Mouse (Mus musculus): ENCODE data around the gene Gm3043. TPM values are rescaled to one million over a fixed set of nuclear protein-coding genes. Genes with fewer than 3 reads are reported as not detected.
"Not testable (repeated sequence)": the region's sequence is repeated elsewhere in the genome, so short reads cannot be mapped to it uniquely, and the experiment has no call there.

Gene Gm3043
- not detected in 2 replicates for polyA plus RNA-seq (2015; fragmentation: Nextera tagmentation; extraction: Ambion mirVana)

DNA sequence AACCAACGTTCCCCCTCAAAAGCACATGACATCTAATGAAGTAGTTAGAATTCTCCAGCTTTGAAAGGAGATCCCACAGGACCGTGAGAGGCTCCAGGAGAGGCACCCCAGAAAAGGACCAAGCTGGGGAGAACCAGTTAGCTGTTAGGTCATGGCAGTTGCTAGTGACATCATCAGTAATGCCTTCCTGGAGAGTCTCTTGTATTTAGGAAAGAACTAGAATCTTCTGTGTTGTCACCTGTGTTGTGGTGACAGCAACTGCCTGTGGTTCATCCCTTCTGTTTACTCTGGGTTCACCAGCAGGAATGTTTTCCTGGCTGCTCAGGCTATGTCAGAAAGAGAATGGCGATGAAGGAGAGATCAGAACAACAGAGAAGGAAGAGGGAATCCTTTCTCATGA lies at the start of gene Gm3043:
Gene Gm3043 (plus strand): TSS at position 301 of the 400 bp plus-strand sequence.
- not testable (repeated sequence) for H3K4me3 ChIP-seq (replicated peaks); ATAC-seq (ENCODE audit: insufficient number of reproducible peaks, low FRiP score, low TSS enrichment, low read depth); H3K9me3 ChIP-seq (replicated peaks); H3K27ac ChIP-seq (replicated peaks); H3K27me3 ChIP-seq; H3K4me1 ChIP-seq; H3K4me2 ChIP-seq (replicated peaks); H3K9ac ChIP-seq; H3K36me3 ChIP-seq
- no CpG with 5 or more reads among the region's 3 CpGs for WGBS

DNA sequence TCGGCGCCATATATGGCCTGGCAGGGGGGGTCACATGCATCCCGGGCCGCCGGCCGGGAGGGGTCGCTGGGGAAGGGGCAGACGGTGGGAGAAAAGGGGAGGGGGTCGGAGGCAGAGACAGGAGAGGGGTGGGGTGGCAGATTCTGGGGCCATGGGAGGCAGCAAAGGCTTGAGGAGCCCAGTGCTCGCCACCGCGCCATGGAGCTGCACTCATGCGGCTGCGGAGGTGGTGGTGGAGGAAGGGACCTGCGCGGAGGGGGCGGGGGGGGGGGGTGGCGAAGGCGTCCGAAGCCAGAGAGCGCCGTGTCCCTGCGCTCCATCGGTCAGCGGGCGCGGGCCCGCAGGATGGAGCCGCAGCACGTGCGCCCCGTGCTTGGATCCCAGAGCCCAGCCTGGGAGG lies 36.9 kb upstream of the Gm3043 start, which contains the start of gene Gm3020:
Gene Gm3020 (plus strand): TSS at position 301 of the 400 bp plus-strand sequence.
- ATAC-seq (ENCODE audit: insufficient number of reproducible peaks, low FRiP score, low TSS enrichment, low read depth); H3K4me3 ChIP-seq (replicated peaks): not testable (repeated sequence)

More for the DNA sequence above, 36.9 kb upstream of the Gm3043 start, which contains the start of gene Gm3020:
- not testable (repeated sequence) for H3K4me1 ChIP-seq; H3K27ac ChIP-seq (replicated peaks); H3K9me3 ChIP-seq (replicated peaks); H3K27me3 ChIP-seq; H3K36me3 ChIP-seq; H3K9ac ChIP-seq; H3K4me2 ChIP-seq (replicated peaks)
- WGBS, result no CpG with 5 or more reads among the region's 32 CpGs

Other genes with a start within 250 kb of the Gm3043 start
- gene Gm10408, start 239.4 kb upstream of the Gm3043 start, polyA plus RNA-seq (2015; fragmentation: Nextera tagmentation; extraction: Ambion mirVana), result not detected in 2 replicates
- gene Gm3012, start 54.3 kb upstream of the Gm3043 start, polyA plus RNA-seq (2015; fragmentation: Nextera tagmentation; extraction: Ambion mirVana), result not detected in 2 replicates
- 0.56 and 0.57 TPM in 2 replicates for gene Gm3020, start 36.8 kb upstream of the Gm3043 start, polyA plus RNA-seq (2015; fragmentation: Nextera tagmentation; extraction: Ambion mirVana)
- not detected in 2 replicates for gene Gm3002, start 121.3 kb downstream of the Gm3043 start, polyA plus RNA-seq (2015; fragmentation: Nextera tagmentation; extraction: Ambion mirVana)
- not detected in 2 replicates for gene Gm3033, start 157.5 kb downstream of the Gm3043 start, polyA plus RNA-seq (2015; fragmentation: Nextera tagmentation; extraction: Ambion mirVana)
- gene Gm2916, start 195.4 kb downstream of the Gm3043 start, polyA plus RNA-seq (2015; fragmentation: Nextera tagmentation; extraction: Ambion mirVana), result not detected in 2 replicates
- gene Gm3029, start 243.0 kb downstream of the Gm3043 start, polyA plus RNA-seq (2015; fragmentation: Nextera tagmentation; extraction: Ambion mirVana), result not detected in 2 replicates